Mouse (Mus musculus): ENCODE results near the gene Gns.

Gns gene

DNA sequence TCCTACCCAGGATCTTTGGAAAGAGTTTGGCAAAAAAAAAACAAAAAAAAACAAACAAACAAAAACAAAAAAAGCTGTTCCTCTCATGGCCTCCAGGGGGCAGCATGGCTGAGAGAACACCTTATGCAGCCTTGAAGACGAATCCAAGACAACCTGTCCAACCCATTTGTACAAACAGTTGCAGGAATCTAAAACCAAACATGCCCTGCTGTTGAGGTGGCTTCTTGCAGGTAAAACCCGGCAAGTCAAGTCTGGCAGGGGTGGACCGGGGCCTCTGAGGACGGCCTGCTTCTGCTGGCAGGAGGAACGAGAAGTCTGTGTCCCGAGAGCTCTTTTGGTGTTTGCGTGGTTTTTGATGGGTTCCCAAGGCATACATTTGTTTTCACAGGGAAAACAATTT lies 44.8 kb downstream of the Gns start:
- DNase-seq, result peak; percentile 64 to 65

DNA sequence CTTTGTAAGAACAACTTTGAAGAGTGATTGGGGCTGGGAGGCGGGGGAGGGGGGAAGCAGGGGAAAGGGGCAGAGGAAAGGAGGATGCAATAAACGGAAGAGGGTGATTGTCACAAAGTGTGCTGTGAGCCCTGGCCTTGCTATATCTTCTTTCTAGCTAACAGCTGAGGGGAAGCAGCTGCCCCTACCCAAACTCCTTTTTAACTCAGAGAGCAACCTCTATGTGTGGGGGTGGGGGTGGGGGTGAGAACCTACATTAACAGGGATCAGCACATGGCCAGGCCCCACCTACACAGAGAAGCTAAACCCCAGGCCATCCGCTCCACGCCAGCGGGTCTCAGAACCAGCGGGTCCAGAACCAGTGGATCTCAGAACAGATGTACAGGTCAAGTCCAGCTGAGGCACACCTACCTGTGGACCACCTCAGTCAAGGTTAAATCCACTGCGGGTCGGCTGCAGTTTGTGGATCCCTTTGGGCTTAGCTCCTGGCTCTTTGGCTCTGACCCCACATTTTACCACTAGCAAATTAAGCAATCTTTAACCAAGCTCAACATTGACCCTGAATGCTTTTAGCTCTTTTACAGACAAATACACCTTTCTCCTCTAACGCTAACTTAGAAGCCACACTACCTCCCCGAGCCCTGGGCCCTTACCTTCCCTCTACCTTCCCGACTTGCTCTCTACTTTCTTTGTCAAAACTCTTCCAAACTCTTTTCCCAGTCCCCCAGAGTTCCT lies 47.0 kb downstream of the Gns start:
- DNase-seq, result no peak

DNA sequence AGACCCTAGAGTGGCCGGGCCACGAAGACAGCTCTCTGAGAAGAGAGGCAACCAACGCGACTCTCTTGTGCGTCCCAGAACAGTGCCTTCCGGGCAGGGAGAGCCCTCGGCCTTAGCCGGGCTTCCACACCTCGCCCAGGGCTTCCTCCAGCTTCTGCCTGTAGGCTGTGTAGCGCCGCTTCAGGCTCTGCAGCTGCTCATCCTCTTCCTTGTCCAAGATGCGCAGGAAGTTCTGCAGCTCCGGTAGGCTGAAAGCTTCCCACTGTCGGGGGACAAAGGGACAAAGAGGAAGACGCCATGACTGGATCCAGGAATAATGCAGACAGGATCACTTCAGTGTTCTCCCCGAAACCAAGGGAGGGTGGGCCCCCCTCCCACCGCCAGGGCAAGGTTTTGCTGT lies 47.9 kb downstream of the Gns start:
- no peak for DNase-seq

DNA sequence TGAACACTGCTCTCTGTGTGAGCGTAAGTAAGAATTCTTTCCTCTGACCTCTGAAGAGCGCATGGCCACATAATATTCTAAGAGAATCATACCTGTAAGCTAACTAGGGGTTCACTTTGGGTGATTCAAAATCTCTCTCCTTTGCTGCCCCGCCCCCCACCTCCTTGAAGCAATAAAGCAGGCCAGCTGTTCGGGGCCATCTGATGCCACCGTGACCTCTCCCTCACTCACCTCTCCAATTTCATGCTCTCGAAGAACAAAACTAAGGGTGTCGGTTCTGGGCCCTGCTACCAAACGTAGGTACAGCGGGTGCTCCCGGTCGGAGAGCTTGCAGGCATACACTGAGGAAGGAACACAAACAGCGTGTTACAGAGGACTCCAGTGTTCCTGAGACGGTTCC lies 49.2 kb downstream of the Gns start:
- no peak for DNase-seq

DNA sequence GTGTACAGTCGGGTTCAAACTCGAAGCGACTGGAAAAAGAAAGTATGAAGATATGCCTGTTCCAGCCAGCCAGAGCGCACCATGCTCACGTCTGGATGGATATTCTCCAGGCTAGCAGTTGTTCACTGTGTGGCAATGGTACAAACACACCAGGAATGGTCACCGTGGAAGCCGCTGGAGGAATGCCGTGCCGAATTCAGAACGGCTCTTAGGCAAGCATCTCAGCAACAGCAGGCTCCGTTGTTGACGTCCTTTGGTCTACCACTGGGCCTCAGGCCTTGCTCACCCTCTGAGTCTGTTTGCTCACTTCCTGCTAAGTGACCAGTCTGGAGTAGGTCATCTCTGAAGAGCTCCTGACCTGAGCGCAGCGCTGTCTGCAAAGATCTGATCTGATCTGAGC lies 53.9 kb downstream of the Gns start:
- no peak for DNase-seq

DNA sequence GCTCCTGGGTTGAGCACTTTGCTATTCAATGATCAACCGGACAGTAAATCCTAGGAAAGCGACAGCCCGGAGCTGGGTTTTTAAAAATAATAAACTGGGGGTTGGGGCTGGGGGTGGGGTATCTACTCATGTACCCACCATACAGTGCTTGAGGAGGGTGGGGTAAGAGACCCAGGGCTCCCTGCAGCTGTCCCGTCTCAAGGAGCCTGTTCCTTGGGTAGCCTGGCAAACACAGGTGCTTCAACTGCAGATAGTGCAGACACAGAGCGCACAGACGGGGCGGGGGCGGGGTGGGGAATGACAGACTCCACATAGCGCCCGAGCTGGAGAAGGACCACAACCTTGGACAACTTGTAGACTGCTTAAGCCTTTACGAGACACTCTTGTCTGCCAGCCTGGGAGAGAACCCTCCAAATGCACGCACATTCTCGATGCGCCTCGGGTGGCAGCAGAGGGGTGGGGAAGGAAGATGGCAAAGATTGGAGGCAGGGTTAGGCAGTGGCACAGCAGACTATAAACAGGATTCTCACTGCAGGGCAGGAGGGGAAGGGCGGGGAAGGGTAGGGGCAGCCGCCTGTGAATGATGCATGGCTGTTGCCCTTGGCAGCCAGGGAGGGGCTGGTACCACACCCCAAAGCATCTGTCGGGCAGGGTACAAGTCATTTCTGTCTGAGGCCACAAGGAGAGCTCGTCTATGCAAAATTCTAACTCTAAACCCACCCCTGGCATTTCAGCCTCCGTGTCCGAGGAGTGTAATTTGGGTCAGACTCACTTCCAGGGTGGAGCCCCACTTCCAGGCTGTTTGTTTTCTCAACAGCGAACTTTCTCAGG lies 55.0 kb downstream of the Gns start:
- peak; percentile 75 to 81 for DNase-seq

DNA sequence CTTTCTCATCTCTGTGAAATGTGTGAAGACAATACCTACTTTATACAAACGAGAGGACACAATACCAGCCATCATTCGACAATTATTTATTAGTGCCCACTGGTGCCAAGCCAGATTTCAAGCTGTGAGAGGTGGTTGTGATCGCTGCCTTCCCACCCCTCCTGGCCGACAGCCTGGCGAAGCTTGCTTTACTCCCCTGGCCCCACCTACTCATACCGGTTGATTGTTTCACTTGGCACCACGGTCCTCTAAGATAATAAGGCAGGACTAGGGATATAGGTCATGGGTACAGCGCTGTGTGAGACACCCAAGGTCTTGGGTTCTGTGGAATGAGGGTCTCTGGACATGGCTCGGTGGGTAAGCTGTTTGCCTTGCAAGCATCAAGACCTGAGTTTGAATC lies 56.1 kb downstream of the Gns start:
- DNase-seq, result no peak

DNA sequence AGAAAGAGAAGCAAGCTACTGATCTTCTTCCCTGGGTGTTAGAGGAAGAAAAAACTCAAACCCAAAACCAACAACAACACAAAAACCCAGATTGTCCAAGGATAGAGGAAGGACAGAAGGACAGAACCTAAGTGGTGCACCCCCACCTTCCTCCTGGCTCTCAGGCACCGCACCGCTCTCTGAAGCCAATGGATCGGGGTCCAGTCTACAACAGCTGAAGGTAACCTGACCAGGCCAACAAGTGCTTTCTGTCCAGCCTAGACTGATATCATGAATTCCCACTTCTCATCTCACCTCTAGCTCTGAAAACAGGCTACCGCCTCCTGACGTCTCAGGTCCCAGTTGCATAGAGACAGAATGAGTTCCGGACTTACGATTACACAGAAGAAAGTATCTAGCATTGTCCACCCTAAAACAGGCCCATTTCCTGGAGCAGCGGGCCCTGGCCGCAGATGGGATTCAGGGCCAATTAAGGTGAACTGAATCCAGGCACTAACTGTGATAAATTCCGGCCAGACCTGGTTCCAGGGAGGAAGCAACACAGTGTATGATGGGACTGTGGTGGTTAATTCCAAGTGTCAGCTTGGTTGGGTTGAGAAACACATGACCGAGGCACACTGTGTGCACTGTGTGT lies 56.9 kb downstream of the Gns start:
- no peak for DNase-seq

DNA sequence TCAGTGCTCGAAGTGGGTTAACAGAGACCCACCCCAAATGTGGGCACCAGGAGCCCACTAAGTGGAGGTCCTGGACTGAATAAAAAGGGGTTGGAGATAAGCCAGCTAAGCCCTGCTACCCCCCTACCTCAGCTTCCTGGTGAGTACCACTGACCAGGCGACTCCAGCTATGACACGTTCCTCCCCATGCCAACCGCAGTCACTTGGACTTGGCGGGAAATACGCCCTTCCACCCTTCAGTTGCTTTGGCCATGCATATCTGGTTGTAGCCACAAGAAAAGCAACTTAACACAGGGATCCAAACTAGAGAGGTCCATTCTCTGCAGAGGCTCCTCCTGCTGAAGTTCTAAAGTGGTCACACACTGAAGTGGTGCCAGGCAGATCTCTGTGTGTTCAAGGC lies 57.4 kb downstream of the Gns start:
- no peak for DNase-seq

DNA sequence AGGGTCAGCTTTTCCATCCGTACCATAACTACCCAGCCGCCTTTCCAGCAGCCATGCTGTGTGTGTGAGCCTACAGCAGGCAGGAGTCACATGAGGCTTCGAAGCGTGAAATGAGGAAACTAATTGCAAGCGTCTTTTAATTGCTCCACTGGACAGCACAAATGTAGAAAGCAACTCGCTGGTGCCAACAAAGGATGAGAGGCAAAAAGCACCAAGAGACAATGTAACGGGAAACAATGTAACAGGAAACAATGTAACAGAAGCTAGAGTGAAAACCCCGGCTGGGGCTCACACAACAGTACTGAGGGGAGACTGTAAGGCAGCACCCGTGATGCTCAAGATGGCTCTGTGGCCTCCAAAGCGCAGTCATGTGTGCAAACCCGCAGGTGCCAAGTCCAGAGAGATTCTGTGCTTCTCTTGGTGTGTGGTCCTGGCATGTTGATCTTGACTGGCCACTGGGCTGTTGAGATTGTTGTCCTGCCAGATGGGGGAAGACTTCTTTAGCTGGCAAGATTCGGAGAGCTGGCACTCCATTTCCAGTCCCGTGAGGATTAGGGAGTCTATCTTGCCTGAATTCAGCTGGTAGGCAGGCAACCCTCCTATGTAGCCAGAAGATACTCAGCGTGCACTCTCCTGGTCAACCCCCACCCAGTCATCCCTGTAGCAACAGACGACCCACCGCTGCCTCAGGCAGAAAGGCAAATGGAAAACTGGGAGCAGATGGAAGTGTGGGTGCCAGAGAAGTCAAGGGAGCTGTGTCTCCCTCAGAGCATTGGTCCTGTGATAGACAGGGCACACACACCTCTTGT lies 58.9 kb downstream of the Gns start:
- DNase-seq, result peak; percentile 56 to 62

DNA sequence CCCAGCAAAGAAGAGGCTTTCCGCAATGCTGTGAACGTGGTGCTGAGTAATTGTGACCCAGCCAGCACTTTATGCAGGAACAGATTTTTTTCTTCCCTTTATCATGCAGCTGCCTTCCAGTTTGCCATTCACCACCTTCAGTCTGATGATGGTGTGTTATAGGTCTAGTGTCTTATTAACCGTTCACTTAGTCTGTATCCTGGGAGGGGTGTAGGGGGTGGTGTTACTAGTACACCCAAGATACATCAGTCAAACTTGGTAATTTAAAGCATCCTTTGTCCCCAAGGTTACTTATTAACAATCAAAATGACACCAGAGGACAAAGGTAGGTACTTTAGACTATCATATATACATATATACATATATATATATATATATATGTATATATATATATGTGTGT lies 59.6 kb downstream of the Gns start:
- no peak for DNase-seq

DNA sequence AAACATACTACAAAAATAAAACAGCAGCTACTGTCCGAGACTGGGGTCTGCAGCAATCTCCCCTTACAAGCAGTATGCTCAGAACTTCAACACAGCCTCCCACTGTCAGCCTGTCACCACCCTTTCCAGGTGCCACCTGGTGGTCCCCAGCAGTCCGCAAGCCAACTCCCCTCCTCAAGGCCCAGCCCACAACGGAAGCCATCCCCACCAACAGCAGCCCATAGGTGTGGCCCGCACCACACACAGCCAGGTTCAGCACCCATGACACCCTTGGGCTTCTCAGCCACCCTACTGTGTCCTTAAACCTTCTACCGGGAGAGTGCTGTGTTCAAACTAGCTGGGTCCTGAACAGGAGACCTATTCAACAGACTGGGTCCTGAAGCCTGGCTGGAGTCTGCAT lies 60.2 kb downstream of the Gns start:
- DNase-seq, result no peak

DNA sequence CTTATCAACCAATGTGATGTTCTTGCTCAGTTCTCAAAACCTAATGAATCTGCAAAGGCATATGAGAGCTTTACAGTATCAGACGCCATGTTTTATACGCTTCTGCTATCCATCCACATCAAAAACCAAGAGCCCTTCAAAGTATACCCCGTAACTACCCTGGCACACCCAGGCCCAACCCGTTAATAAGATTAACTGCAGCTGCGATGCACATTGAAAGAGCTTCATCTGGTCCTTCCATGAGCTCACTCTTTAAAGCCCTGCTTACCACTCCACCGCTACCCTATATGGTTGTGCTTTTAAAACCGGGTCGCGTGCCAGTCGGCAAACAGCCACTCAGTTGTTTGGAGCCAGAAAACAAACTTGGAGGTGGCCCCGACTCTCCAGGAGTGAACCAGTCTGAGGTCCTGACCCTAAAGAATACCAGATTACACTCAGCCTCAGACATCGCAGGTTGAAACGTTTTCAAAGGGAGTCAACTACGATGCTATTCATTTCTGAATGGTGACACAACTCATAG lies 60.7 kb downstream of the Gns start:
- no peak for DNase-seq

DNA sequence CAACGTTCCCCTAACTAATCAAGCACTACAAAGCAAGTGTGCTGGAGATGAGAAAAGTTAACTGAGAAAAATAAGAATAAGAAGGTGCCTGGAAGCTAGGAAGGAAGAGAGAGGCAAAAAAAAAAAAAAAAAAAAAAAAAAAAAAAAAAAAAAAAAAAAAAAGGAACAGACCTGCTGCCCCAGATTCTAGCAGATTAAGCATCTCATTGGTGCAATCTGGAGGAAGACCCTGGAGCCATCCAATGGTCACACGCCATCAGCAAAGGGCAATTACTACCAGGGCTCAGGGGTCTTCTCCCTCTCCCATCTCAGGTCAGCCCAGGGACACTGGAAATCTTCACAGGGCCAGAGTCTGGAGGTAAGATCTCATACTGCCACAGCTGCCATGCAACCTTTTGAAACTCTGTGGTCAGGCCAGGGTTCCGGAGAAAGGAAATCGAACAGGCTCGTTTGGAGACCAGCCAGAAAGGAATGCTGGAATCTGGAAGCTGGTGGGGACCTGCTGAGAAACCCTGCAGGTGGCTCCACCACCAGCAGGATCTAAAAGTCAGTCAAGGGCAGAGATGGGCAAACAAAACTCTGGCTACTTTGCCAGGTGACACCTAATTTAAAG lies 61.7 kb downstream of the Gns start:
- no peak for DNase-seq

DNA sequence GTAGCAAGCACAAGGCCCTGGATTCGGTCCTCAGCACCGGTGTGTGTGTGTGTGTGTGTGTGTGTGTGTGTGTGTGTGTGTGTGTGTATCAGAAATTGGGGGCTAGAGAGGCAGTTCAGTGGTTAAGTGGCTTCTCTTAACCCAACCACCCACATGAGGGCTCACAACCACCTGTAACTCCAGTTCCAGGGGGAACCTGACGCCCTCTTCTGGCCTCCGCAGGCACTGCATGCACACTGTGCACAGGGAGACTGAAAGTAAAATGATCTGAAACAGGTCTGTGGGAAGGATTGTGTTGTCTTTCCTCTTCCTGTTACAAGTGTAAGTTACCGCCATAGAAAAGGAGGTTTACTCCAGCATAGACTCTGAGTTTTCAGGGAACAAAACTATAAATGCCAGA lies 62.2 kb downstream of the Gns start:
- DNase-seq, result peak; percentile 78 to 80

DNA sequence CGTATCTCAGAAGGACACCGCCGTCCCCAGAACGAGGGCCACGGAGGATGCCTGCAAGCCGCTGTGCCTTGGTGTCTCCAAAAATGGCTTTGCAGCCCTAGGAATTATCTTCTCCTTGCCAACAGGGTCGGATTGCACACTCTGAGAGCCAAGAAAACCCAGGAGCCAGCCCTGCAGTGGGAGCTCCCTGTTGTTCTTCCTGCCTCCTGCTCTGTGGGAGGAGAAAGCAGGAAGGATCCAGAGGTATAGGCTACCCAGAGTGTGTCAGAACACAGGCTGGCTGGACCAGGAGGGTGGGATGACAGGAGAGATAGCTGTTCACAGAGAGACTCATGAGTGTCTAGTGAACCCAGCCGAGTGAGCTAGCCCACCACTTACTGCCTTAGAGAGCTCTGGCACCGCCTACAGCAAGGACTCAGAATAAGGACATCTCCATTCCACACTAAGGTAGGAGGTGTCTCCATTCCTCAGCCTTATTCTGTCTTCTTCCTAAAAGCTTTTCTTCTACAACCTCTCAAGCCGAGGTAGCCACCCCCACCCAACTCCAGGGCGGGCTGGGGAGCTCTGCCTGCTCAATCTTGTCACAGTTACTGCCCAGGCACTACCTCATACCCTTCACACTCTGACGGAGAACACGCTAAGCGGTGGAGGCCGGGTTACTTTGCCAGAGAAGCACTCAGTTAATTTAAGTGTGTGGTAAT lies 63.3 kb downstream of the Gns start:
- DNase-seq, result peak in 1 of 2 experiments; percentile 43

DNA sequence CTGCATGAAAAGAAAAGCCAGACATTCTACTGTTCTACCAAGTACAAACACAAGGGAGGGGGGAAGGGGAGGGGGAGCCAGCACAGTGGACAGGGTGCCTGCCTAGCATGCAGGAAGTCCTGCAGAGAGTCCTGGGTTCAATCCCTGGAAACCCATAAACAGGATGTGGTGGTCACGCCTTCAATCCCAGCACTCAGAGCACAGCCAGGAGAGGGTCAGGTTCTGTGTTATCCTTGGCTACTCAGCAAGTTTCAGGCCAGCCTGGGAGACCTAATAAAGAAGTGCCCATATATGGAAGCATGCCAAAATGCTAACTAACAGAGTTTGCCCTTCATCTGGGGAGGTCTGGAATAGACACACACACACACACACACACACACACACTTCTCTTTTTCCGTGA lies 64.2 kb downstream of the Gns start:
- peak; percentile 36 to 37 for DNase-seq

DNA sequence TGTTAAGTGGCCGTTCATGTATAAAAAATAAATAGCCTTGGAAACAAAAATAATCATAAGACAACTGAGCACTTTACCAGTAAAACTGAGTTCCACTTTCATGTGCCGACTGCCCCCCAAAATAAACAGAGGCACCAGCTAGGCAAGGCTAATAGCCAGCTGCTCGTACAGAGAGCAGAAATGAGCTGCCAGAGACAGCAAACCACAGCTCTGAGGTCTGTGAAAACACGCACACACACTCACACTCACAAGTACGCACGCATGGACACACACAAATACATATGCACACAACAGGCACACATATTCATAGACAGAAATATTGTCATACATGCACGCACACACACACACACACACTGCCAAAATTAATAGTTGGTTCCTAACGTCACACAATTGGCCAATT lies 64.7 kb downstream of the Gns start:
- DNase-seq, result peak; percentile 34 to 37

DNA sequence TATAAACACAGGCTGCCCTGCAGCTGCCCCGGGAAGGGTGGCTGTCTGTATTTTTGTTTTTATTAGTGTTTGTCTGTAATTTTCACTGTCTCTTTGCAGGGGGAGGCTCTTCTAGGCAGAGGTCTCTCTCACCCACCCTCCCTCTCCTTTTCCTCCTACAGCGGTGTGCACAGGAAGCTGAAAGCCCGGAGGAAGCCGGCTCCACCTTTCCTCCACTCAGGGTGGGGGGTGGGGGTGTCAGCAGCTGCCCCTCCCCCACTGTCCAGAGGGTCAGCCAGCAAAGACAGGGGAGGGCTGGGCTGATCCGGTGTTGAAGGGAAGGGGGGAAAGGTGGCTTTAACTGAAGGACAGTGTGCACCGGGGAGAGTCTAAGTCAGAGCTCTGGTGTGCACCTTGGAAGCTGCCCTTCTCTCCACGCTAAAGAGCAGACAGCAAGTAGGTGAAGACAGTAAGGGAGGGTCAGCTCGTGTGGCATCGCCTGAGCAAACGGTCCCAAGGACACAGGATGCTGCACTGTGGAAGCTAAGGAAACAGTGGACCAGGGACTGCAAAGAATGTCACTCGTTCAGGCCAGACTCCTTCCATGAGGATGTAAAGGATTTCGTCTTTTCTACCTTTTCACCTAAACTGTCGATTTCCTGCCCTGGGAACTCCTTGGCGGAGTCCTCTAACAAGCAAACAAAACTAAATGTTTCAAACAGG lies 65.2 kb downstream of the Gns start:
- DNase-seq, result no peak

DNA sequence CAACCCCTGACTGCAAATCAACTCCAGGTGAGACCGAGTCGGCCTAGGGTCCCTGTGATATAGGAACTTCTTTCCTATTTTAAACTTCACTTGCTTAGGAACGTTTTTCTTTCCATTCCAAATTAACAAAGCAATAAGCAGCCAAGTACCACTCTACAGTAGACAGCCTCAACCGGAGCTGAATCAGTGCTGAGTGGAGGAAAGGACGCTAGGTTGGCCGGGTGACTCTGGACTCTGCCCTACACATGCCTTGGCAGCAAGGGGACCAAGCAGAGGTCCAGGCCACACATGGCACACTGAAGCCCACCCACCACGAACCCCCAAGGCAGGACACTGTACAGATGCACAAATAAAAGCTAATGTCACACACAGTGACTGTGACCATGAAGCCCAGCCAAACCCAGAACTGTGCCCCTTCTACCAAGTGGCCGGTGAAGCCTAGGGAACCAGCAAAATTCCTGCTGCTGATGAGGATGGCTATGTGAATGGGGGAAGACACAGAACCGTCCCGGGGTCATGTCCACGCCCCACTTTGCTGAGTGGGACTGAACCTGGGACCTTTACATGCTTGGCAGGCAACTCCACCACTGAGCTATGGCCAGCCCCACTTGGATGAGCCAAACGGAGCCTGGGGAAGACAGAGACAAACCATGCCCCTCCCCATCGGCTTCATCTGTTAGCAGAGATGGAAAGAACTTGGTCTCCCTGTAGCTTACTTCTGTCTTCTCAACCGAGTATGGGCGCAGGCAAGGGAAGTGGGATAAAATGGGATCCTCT lies 66.1 kb downstream of the Gns start:
- no peak for DNase-seq

Measured in B cell, adult 2 months (primary cell).